Mouse (Mus musculus) liver, embryonic 14.5 days (tissue): ENCODE data around the gene Tekt5.

Experiments used
- CTCF ChIP-seq: IDR thresholded peaks from 2 replicates; pipeline ENCODE4 v1.5.1; 2016; ENCODE audit warnings: antibody characterized with exemption, low read depth, control low read depth
- EP300 ChIP-seq: IDR thresholded peaks from 2 replicates; pipeline ENCODE4 v1.6.1; 2016; ENCODE audit warnings: antibody characterized with exemption, low read depth

DNA sequence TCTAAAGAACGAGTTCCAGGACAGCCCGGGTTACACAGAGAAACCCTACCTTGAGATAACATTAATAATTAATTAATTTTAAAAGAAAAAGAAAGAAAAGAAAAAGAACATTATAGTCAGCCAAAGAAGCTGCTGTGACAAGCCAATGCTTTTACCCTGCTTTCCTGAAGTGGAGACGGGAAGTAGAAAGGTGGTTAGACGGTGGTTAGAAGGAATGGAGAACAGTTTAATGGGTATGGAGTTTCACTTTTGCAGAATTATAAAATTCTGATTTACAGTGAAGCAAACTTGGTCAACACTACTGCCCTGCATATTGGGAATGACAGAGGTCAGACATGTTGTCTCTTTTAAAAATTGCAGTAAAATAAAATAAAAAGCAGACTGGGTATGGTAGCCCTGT, 46.5 kb upstream of the Tekt5 start:
- TF ChIP-seq CTCF (no peak), EP300 (no peak)
